Mouse (Mus musculus) limb, embryonic 12.5 days (tissue): Measurements from ENCODE around the gene Cntnap5c. TPM values are rescaled to one million over a fixed set of nuclear protein-coding genes. Genes with fewer than 3 reads are reported as not detected.

ENCODE experiments used
- ATAC-seq: fragments of 200-750 bp; cut with Nextera tagmentation; 2 replicates; pipeline ENCODE4 v1.8.0; 2017; ENCODE audit warnings: low read depth, moderate TSS enrichment; ENCODE audit not compliant: insufficient number of reproducible peaks, insufficient read depth, low FRiP score, low TSS enrichment
- H3K27ac ChIP-seq: fragments of 300-500 bp; sonication (generic); 2 replicates; pipeline ENCODE4 v1.5.1; 2016; ENCODE audit warnings: mild to moderate bottlenecking, moderate library complexity
- H3K27me3 ChIP-seq: fragments of 300-500 bp; sonication (generic); 2 replicates; pipeline ENCODE4 v1.6.1; 2016; ENCODE audit warnings: mild to moderate bottlenecking, moderate library complexity
- H3K36me3 ChIP-seq: fragments of 300-500 bp; sonication (generic); 2 replicates; pipeline ENCODE4 v1.6.1; 2016; ENCODE audit warnings: mild to moderate bottlenecking, moderate library complexity
- H3K4me1 ChIP-seq: fragments of 300-500 bp; sonication (generic); replicated peaks from 2 replicates; pipeline ENCODE4 v1.6.1; 2016
- H3K4me2 ChIP-seq: fragments of 300-500 bp; sonication (generic); 2 replicates; pipeline ENCODE4 v1.6.1; 2016; ENCODE audit warnings: mild to moderate bottlenecking, moderate library complexity
- H3K4me3 ChIP-seq: fragments of 300-500 bp; sonication (generic); replicated peaks from 2 replicates; pipeline ENCODE4 v1.5.1; 2016; ENCODE audit warnings: mild to moderate bottlenecking
- H3K9ac ChIP-seq: fragments of 300-500 bp; sonication (generic); replicated peaks from 2 replicates; pipeline ENCODE4 v1.6.1; 2016; ENCODE audit warnings: mild to moderate bottlenecking, moderate library complexity
- H3K9me3 ChIP-seq: fragments of 300-500 bp; sonication (generic); 2 replicates; pipeline ENCODE4 v1.6.1; 2016; ENCODE audit warnings: mild to moderate bottlenecking, moderate library complexity
- WGBS: fragments of 180-500 bp; shearing (Covaris S2); methylation state at CpG from one replicate; pipeline ENCODE4 v1.1.7; 2016; 5-methylcytosine and 5-hydroxymethylcytosine counted together
- polyA plus RNA-seq: library from polyadenylated mRNA; unstranded; fragments of >200 nt; fragmentation: Nextera tagmentation; extraction: Ambion mirVana; gene quantifications from 2 replicates; pipeline ENCODE4 v1.2.1, GENCODE M21; 2016

Gene Cntnap5c
- polyA plus RNA-seq, 1 experiment from 2014 or later: not detected

DNA sequence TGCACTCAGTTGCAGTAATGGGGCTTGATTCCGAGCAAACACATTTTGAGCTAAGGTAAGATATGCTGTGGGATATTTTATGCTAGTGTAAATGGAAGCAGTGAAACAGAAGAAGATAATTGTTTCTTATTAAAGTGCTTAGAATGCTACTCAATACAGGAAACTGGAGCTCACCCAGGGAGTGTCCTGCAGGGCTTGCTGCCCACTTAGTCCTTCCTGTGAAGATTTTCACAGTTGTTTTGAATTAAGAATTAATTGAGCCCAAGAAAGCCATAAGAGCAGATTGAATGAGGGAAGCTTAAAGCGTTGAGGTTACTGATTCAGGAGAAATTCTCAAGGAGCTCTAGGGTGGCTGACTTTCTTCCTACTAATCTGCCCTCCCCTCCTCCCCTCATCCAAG is 586.9 kb downstream of the Cntnap5c start:
- no peaks in the 10 kb centered on the region for H3K9me3 ChIP-seq
- ATAC-seq: no peak
- H3K9ac ChIP-seq: no peak overlapping the region
- no peak overlapping the region for H3K4me3 ChIP-seq
- no peaks in the 10 kb centered on the region for H3K4me1 ChIP-seq
- 15% methylated on average over 2 of the region's 2 CpGs for WGBS
- no peak overlapping the region for H3K27ac ChIP-seq
- H3K36me3 ChIP-seq: no peaks in the 10 kb centered on the region
- H3K27me3 ChIP-seq: no peaks in the 10 kb centered on the region
- no peak overlapping the region for H3K4me2 ChIP-seq

DNA sequence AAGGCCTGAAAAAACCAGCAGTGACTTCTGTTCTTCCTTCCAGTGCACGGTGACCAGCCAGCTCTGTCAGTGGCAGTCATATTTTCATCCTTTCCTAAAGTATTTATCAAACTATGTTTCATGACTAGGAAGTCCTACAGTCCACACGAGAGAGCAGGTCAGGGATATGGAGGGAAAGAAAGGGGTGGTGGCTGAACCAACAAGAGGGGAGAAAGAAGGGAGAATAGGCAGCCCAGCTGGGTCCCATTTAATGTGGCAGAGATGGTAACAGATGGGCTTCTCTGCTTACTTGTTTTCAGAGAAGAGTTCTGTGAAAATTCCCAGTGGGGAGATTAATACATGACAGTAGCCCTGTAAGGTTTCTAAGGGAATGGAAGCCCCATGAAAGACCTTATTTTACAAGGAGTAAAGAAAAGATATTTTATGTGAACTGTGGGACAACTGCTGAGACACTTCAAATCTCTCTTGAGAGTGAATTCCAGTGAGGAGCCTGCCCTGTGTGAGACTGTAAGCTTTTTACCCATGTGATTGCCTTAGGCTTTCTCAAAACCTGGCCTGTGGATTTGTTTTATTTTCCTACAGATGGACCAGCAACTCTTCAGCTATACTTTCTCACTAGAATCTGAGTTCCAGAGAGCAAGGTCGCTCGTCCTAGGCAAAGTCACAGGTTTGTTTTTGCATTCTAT is 594.4 kb downstream of the Cntnap5c start:
- no peaks in the 10 kb centered on the region for H3K27me3 ChIP-seq
- H3K4me2 ChIP-seq: no peak overlapping the region
- no peak for ATAC-seq
- H3K4me3 ChIP-seq: no peak overlapping the region
- H3K27ac ChIP-seq: no peak overlapping the region
- WGBS: 81% methylated on average over 4 of the region's 4 CpGs
- no peaks in the 10 kb centered on the region for H3K36me3 ChIP-seq
- no peaks in the 10 kb centered on the region for H3K9me3 ChIP-seq
- H3K9ac ChIP-seq: no peak overlapping the region
- H3K4me1 ChIP-seq: no peaks in the 10 kb centered on the region

DNA sequence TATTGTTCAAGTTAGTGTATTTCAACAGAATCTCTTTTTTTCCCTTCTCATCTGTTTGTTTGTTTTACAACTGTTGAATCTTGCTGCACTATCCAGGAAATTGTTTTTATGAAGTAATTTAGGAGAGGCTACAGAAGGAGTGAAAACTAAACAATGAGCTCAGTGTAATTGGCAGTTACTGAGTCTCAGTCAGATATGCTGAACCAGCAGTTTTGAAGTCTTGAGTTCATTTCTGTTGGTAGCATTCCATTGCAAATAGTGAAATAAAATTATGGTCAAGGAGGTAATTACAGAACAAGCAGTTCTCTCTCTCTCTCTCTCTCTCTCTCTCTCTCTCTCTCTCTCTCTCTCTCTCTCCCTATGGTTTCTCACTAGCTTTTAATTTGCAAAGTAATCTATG is 600.7 kb downstream of the Cntnap5c start:
- Histone ChIP-seq H3K4me2 (no peak overlapping the region), H3K4me3 (no peak overlapping the region), H3K9me3 (no peaks in the 10 kb centered on the region), H3K27me3 (no peaks in the 10 kb centered on the region), H3K27ac (no peak overlapping the region), H3K4me1 (no peaks in the 10 kb centered on the region), H3K9ac (no peak overlapping the region), H3K36me3 (no peaks in the 10 kb centered on the region)
- ATAC-seq: no peak

- no peak overlapping the region for H3K9ac ChIP-seq
- H3K27me3 ChIP-seq: no peaks in the 10 kb centered on the region
- no peaks in the 10 kb centered on the region for H3K9me3 ChIP-seq
- H3K4me3 ChIP-seq: no peak overlapping the region
- H3K4me1 ChIP-seq: no peaks in the 10 kb centered on the region
- no peak overlapping the region for H3K27ac ChIP-seq
- no peak overlapping the region for H3K4me2 ChIP-seq
- H3K36me3 ChIP-seq: no peaks in the 10 kb centered on the region
- ATAC-seq: no peak
Measured at GRCm38 (mm10) chr17:58407769-58408168, 638.4 kb downstream of the Cntnap5c start.

GRCm38 (mm10) chr17:58408756-58409155 is 639.4 kb downstream of the Cntnap5c start:
- H3K27me3 ChIP-seq: no peaks in the 10 kb centered on the region
- no peaks in the 10 kb centered on the region for H3K4me1 ChIP-seq
- no peaks in the 10 kb centered on the region for H3K9me3 ChIP-seq
- H3K36me3 ChIP-seq: no peaks in the 10 kb centered on the region
- no peak overlapping the region for H3K9ac ChIP-seq
- WGBS: 79% methylated on average over 1 of the region's 1 CpGs
- no peak for ATAC-seq
- no peak overlapping the region for H3K4me2 ChIP-seq
- H3K27ac ChIP-seq: no peak overlapping the region
- H3K4me3 ChIP-seq: no peak overlapping the region

DNA sequence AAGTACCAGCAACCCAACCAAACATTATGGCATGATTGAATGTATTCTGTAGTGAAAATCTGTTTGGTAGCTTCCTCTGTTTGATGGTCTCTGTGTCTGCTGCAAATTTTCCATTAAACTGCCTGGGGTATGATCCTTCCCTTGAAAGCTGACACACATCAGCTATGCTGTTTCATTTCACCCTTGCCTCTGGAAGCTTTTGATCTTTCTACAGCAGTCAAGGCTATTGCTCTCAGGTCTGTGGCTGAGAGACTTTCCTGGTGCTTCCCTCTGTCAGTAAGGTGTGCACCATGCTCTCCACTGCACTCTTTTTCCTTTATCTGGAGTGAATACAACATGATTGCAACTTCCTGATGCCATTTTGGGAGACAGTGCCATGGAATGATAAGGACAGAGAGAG is 668.1 kb downstream of the Cntnap5c start:
- no peak overlapping the region for H3K4me2 ChIP-seq
- no peak overlapping the region for H3K9ac ChIP-seq
- H3K36me3 ChIP-seq: no peaks in the 10 kb centered on the region
- no peaks in the 10 kb centered on the region for H3K27me3 ChIP-seq
- no peak for ATAC-seq
- H3K27ac ChIP-seq: no peak overlapping the region
- no peaks in the 10 kb centered on the region for H3K4me1 ChIP-seq
- H3K4me3 ChIP-seq: no peak overlapping the region
- H3K9me3 ChIP-seq: no peaks in the 10 kb centered on the region

Other genes starting within 250 kb of the Cntnap5c start
- not detected in 2 replicates for gene Vmn2r120, start 224.1 kb upstream of the Cntnap5c start, polyA plus RNA-seq
- not detected in 2 replicates for gene Gm21834, start 27.4 kb upstream of the Cntnap5c start, polyA plus RNA-seq